ENCODE assay signal across 24 mouse cellular contexts in genomic region chr6:31016566-31016965, GRCm38 (mm10). TPM values are rescaled to one million over a fixed set of nuclear protein-coding genes. Genes with fewer than 3 reads are reported as not detected.
"Had no signal": no experiment of that assay in that cellular context is flagged by ENCODE, and none has a peak within 500 bp of the region (broad histone marks: within the 10 kb centered on the region; RNA-seq: fewer than 3 reads in every experiment).

No protein-coding gene starts in this region.

- DNase-seq: kidney, adult 18-20 months; kidney, adult 9 months; kidney, postnatal 14 days; layer of hippocampus, postnatal 36 days; liver, embryonic 13.5 days; lung, adult 2 months; lung, postnatal 14 days; lung, postnatal 4 days; thymus, adult 18-20 months; thymus, postnatal 36 days had no signal

- H3K36me3 ChIP-seq: liver, embryonic 13.5 days; midbrain, embryonic 10.5 days; midbrain, embryonic 13.5 days; neural tube, embryonic 13.5 days had no signal

- H3K4me3 ChIP-seq: layer of hippocampus, adult 2 months; left cerebral cortex, adult 2 months; liver, embryonic 13.5 days; megakaryocyte, embryonic 14.5 days; midbrain, embryonic 10.5 days; midbrain, embryonic 13.5 days; myocyte; neural tube, embryonic 13.5 days had no signal

- H3K9me3 ChIP-seq: liver, embryonic 13.5 days; midbrain, embryonic 10.5 days; midbrain, embryonic 13.5 days had no signal

- H3K9ac ChIP-seq: liver, embryonic 13.5 days; midbrain, embryonic 13.5 days; neural tube, embryonic 13.5 days had no signal

- H3K4me2 ChIP-seq: liver, embryonic 13.5 days; midbrain, embryonic 13.5 days; neural tube, embryonic 13.5 days had no signal

- H3K27ac ChIP-seq: layer of hippocampus, adult 2 months; left cerebral cortex, adult 2 months; liver, embryonic 13.5 days; midbrain, embryonic 10.5 days; midbrain, embryonic 13.5 days; neural tube, embryonic 13.5 days had no signal

- H3K27me3 ChIP-seq: liver, embryonic 13.5 days; midbrain, embryonic 13.5 days; neural tube, embryonic 13.5 days had no signal

- ATAC-seq: inflammation-experienced regulatory T-cells, adult 6 months; midbrain, embryonic 13.5 days; midbrain, embryonic 16.5 days had no signal

- H3K4me1 ChIP-seq: midbrain, embryonic 10.5 days had no signal

RNA-seq across cellular contexts. Expression of gene Klf14, which starts 57.7 kb away (rescaled TPM):
- total RNA-seq: monocyte, adult 5-6 weeks had no signal
- polyA plus RNA-seq: inflammation-experienced regulatory T-cells, adult 6 months; large intestine, adult 2 months; lung, adult 2 months; midbrain, embryonic 13.5 days; myocyte; small intestine, adult 2 months; spleen, adult 2 months; urinary bladder, adult 2 months had no signal
